Mouse (Mus musculus) CD4-positive helper T cell, adult 2 months (primary cell): ENCODE measurements around the gene Bcl6b.

Experiments
- DNase-seq: peaks from one replicate; pipeline ENCODE4 v3.0.0-alpha.2; 2012; ENCODE audit warnings: low read depth, missing footprints, low spot score

Gene Bcl6b

DNA sequence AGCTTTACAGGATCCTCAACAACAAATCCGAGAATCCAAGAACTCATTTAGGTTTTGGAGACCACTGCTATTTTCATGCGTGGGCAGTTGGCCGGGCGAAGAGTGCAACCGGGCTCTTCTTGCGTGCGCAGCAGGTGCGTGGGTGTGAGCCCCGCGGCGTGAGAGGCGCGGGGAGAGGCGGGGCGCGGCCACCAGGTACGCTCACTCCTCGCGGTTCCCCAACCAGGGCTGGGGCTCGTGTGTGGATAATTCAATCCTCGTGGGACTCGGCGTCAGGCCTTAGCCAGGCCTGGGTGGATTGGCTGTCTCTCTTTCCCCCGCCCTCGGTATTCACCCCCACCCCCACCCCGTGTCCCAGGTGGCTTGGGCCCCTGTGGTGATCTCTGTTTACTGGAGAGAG is 15.9 kb downstream of the Bcl6b start:
- no peak for DNase-seq

DNA sequence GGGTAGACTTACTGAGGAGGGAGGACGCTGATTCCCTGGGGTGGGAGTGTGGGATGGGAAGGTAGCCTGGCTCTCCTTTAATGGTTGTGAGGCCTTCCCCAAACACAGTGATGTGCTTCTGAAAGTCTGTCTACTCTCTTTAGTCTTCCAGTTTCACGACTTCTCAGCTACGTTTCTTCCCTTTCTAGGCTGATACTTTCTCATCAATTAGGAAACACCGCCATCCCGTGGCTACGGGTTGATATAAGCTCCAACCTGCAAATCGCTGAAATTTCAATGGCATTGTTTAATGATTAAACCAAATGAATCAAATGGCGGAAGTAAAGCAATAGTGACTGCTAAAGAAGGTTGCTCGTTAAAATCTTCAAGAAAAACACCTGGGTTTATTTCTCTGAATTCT is 16.7 kb downstream of the Bcl6b start:
- peak; percentile 60 for DNase-seq

DNA sequence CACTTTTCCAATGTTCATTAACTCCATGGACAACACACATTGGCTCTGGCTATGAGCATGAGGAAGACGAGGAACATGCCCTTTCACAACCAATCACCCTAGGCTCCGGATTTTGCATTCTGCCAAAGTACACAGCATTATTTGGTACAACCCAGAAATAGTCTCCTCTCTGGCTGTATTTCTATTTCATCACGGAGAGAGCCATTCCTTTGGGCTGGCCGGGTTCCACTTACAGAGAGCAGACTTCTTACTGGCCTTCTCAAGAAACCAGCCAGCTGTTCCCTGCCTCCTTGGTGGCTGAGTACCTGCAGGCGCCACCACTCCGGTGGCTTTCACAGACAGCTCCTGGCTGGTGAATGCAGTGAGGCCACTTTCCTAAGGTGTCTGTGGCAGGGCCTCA is 17.2 kb downstream of the Bcl6b start, which contains the start of gene Slc16a11:
TSS of gene Slc16a11 (plus strand) at position 330 of the 400 bp plus-strand sequence.
- no peak for DNase-seq

DNA sequence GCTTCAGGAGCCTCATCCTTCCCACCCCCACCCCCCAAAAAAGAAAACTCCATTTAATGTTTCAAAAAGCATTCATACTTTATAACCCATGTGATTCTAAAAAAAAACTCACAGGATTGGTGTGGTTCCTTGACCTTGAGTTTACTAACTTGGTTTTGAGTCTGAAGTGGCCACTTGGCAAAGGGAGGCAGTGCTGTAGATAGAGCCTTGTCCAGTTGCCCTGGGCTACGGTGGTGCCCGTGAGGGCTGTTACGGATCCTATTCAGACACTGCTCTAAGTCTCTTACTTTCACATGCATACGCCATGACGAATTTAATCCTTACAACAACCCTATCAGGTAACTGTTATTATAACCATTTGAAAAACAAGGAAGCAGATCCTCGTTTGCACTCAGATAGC is 17.6 kb downstream of the Bcl6b start:
- DNase-seq = no peak

- DNase-seq = no peak
These were observed 18.9 kb downstream of the Bcl6b start for GRCm38 (mm10) chr11:70210681-70211080.

GRCm38 (mm10) chr11:70208778-70209388 is 20.7 kb downstream of the Bcl6b start:
- DNase-seq = no peak

DNA sequence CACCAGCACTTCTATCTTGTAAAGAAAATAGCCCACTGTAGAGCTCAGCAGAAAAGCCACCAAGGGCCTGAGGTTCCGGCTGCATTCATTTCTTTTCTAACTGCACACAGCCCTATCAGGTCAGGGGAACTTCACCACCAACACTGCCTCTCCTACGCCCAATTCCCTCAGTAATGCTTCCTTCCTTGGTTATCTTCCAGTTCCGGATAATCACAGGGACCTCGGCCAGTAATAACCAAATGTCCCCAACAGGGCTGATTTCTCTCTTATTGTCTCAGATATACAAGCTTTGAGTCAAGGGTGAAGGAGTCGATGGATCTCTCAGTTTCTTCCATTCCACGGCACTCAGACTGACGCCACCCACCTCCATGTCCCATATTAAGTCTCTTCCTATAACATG is 22.3 kb downstream of the Bcl6b start:
- no peak for DNase-seq

DNA sequence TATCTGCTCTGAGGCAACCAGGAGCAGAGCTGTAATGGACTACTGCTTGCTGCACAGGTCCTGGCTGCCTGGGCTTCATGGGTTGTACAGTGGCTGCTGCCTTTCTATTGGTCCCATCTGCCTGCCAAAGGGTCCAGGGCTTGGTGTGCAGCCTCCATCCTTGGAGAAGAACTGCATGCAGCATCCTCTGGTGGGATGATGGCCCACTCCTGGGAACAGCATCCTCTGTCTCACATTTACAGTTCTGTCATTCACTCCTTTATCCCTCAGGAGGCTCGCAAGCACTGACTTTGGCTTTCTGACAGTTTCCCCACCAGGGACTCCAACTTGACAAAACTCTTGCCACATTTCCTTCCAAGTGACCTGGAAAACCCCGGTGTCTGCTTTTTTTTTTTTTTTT is 22.8 kb downstream of the Bcl6b start:
- DNase-seq = no peak

DNA sequence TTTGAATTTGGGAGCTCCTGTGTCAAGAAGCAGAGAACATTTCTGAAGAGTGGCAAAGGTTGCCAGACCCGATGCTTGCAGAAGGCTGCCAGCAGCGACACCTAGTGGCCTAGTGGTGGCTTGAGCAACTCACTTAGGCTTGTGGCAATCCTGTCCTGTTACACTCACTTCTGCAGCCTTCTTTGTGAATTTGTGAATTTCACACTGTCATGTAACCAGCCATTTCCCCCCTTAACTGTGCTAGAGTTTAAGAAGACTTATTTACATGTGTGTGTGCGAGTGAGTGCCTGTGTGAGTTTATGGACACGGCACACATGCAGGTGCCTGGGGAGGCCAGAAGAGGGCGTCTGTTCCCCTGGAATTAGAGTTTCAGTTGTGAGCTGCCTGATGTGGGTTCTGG is 27.9 kb downstream of the Bcl6b start:
- DNase-seq = peak; percentile 69

DNA sequence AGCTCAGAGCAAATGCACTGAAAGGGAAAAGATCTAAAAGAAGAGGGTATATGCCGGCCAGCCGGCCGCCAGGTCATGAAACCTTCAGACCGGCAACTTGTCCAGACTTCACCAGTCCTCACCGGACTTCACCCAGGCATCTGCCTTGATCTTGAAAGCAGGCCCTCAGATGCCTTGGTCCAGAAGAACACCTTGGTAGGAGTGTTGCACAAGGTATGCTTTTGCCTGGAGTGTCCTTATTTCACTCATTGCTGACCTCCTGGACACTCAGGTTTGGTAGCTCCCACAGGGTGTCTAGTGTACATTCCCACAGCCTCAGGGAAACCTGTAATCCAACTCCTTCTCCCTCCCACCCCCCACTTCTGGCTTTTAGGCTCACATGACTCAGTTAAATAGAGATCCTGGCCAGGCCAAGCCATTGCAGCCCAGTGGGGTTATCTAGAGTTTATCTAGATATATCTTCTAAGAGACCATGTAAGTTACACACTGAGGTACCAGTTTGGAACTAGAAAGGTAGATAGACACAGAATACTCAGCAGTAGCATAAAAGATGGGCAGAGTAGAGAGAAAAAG is 29.5 kb downstream of the Bcl6b start:
- DNase-seq = no peak

GRCm38 (mm10) chr11:70199107-70199506 is 30.5 kb downstream of the Bcl6b start:
- DNase-seq = no peak

DNA sequence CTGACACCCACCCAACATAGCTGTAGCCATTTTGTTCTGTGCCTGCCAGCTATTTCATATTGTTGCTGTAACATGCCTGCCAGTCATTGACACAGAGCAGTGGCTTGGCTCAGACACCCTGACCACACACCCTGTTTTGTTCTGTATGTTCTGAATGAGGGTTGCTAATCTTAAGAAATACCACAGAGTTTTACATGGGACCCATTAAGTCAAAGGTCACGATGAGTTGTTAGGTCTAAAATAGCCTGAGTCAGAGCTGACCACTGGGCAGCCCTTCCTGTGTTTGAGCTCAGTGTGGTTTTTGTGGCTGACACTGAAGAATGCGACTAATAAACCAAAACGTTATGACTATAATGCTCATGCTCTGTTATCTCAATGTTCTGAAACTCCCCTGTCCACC is 31.3 kb downstream of the Bcl6b start:
- DNase-seq = no peak

- no peak for DNase-seq
These were observed 36.0 kb downstream of the Bcl6b start for GRCm38 (mm10) chr11:70193354-70194285.

GRCm38 (mm10) chr11:70192157-70192556 is 37.4 kb downstream of the Bcl6b start:
- no peak for DNase-seq

GRCm38 (mm10) chr11:70191188-70191587 is 38.4 kb downstream of the Bcl6b start:
- DNase-seq = no peak

- no peak for DNase-seq
These were observed 40.1 kb downstream of the Bcl6b start for GRCm38 (mm10) chr11:70189319-70190134.

DNA sequence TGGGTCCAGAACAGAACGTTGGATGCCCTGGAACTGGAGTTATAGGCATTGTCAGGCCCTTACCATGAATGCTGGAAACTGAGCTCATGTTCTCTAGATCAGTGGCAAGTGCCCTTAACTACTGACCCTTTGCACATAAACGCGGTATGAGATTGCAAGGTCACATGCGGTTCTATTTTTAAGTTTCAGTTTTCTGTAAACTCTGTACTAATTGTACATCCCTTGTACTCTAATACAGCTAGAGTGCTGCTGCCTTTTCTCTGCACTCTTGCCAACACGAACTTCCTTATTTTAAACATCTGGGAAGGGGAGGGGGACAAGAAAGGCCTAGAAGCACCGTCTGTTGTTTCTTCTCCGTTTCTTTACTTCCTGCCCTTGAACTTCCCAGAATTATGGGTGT is 44.5 kb downstream of the Bcl6b start:
- DNase-seq = no peak

DNA sequence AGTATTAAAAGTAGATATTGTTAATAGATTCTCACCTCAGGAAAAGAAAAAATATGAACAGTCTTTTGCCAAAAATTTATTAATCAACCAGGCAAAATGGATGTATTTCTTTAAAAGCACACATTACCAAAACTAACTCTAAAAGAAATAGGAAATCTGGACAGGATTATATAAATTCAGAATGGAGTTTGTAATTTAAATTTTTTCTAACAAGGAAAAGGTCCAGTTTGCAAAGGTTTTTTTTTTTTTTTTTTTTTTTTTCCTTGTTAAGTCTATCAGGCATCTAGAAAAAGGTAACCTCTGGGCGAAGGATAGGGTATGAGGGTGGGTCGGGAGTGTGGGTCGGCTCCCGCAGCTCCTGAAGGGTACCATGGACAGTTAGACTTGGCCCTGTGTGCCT is 49.1 kb downstream of the Bcl6b start:
- DNase-seq = no peak

- DNase-seq = peak; percentile 16
These were observed 50.2 kb downstream of the Bcl6b start for GRCm38 (mm10) chr11:70179401-70179800.

- DNase-seq = no peak
These were observed 50.8 kb downstream of the Bcl6b start for GRCm38 (mm10) chr11:70178756-70179155.

DNA sequence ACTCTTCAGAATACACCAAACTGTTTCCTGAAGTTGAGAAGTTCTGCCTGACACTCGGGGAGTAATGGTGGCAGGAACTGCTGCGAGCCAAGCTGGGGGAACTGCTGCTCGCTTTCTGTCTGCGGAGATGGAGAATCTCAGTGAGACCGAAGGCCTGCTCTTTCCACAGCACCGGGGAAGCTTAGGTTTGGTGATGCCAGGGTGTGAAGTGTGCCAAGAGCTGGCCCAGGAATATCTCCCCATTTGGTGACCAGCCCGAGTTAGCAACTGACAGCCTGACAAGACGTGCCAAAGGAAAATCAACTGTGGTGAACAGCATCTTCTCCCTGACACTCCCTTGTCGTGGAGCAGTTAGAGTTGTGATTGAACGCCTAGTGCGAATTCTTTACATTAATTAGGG is 51.3 kb downstream of the Bcl6b start:
- no peak for DNase-seq

DNA sequence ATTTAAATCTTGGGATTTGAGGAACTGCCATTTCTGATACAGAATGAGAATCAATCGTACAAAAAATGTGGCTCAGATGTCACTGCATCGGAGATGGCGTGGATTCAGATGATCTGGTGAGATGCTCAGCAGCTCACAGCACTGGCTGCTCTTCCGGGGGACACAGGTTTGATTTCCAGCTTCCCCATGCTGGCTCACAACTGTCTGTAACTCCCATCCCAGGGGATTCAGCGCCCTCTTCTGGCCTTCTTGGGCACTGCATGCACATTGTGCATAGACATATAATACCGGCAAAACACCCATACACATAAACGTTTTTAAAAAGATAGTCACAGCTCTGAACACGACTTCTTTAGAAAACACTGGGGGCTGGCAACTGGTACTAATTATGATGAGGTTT is 52.0 kb downstream of the Bcl6b start:
- DNase-seq = no peak
